Mouse (Mus musculus) thymus, adult 2 months (tissue): Measurements from ENCODE around the gene Serpinh1. TPM values are rescaled to one million over a fixed set of nuclear protein-coding genes. Genes with fewer than 3 reads are reported as not detected.

ENCODE experiments used
- DNase-seq: peaks from one replicate; pipeline ENCODE4 v3.0.0; 2021
- H3K27ac ChIP-seq: fragments of 200-500 bp; 2 replicates; pipeline ENCODE4 v1.5.1; 2012; ENCODE audit warnings: low read length, control low read depth; ENCODE audit not compliant: control insufficient read depth, insufficient read depth
- H3K27me3 ChIP-seq: fragments of 200-500 bp; 2 replicates; pipeline ENCODE4 v1.6.1; 2012; ENCODE audit warnings: mild to moderate bottlenecking, low read length, moderate library complexity, mixed read lengths; ENCODE audit not compliant: control insufficient read depth, insufficient read depth
- H3K36me3 ChIP-seq: fragments of 200-500 bp; 2 replicates; pipeline ENCODE4 v1.6.1; 2012; ENCODE audit warnings: mild to moderate bottlenecking, low read length, moderate library complexity; ENCODE audit not compliant: control insufficient read depth, insufficient read depth
- H3K4me1 ChIP-seq: fragments of 200-500 bp; replicated peaks from 2 replicates; pipeline ENCODE4 v1.6.1; 2012; ENCODE audit warnings: low read length; ENCODE audit not compliant: control insufficient read depth, insufficient read depth
- H3K4me3 ChIP-seq: fragments of 200-500 bp; 2 replicates; pipeline ENCODE4 v1.5.1; 2012; ENCODE audit warnings: mild to moderate bottlenecking, low read length, control low read depth, moderate library complexity; ENCODE audit not compliant: control insufficient read depth, insufficient read depth
- CTCF ChIP-seq: fragments of 200-500 bp; IDR thresholded peaks from 2 replicates; pipeline ENCODE4 v1.5.1; 2012; ENCODE audit warnings: mild to moderate bottlenecking, control low read depth, low read length, moderate library complexity, borderline replicate concordance; ENCODE audit not compliant: control insufficient read depth, poor library complexity, insufficient read depth; ENCODE audit errors: extremely low read depth
- POLR2A ChIP-seq: fragments of 200-500 bp; IDR thresholded peaks from 2 replicates; pipeline ENCODE4 v1.6.1; 2012; ENCODE audit warnings: mild to moderate bottlenecking, low read length, control low read depth, moderate library complexity; ENCODE audit not compliant: control insufficient read depth, poor library complexity, insufficient read depth; ENCODE audit errors: extremely low read depth
- WGBS: fragments of 180-500 bp; shearing (Covaris S2); methylation state at CpG from one replicate; pipeline ENCODE4 v1.1.7; 2018; 5-methylcytosine and 5-hydroxymethylcytosine counted together
- polyA plus RNA-seq: library from polyadenylated mRNA; depleted of rRNA; stranded (reverse); fragments of >200 nt; gene quantifications from 2 replicates; pipeline ENCODE4 v1.2.3, GENCODE M21; 2012

Gene Serpinh1
- polyA plus RNA-seq, 1 experiment: 66.1 TPM

GRCm38 (mm10) chr7:99322691-99323320, 30.2 kb downstream of the Serpinh1 start:
- TF ChIP-seq POLR2A (no peak), CTCF (no peak)
- H3K27ac ChIP-seq: no peak overlapping the region
- no peak overlapping the region for H3K4me3 ChIP-seq
- no peaks in the 10 kb centered on the region for H3K27me3 ChIP-seq
- DNase-seq: no peak
- peaks cover under 1% of the 10 kb centered on the region for H3K4me1 ChIP-seq
- no peaks in the 10 kb centered on the region for H3K36me3 ChIP-seq
- 95% methylated on average over 6 of the region's 6 CpGs for WGBS

- TF ChIP-seq POLR2A (no peak), CTCF (no peak)
- H3K4me3 ChIP-seq: no peak overlapping the region
- DNase-seq: no peak
- H3K4me1 ChIP-seq: peaks cover 4% of the 10 kb centered on the region
- no peak overlapping the region for H3K27ac ChIP-seq
- no peaks in the 10 kb centered on the region for H3K36me3 ChIP-seq
- H3K27me3 ChIP-seq: no peaks in the 10 kb centered on the region
- 53% methylated on average over 14 of the region's 14 CpGs for WGBS
These were observed 32.5 kb downstream of the Serpinh1 start for GRCm38 (mm10) chr7:99320524-99320923.

- TF ChIP-seq CTCF (no peak), POLR2A (no peak)
- DNase-seq: no peak
- Histone ChIP-seq H3K4me1 (peaks cover 4% of the 10 kb centered on the region), H3K36me3 (no peaks in the 10 kb centered on the region), H3K27me3 (no peaks in the 10 kb centered on the region), H3K27ac (no peak overlapping the region), H3K4me3 (no peak overlapping the region)
- 40% methylated on average over 7 of the region's 7 CpGs for WGBS
These were observed 35.6 kb downstream of the Serpinh1 start for GRCm38 (mm10) chr7:99317475-99317874.

GRCm38 (mm10) chr7:99316207-99316606, 36.8 kb downstream of the Serpinh1 start:
- Histone ChIP-seq H3K27ac (no peak overlapping the region), H3K27me3 (no peaks in the 10 kb centered on the region), H3K36me3 (no peaks in the 10 kb centered on the region), H3K4me3 (no peak overlapping the region), H3K4me1 (peaks cover 7% of the 10 kb centered on the region)
- no peak for DNase-seq
- 93% methylated on average over 7 of the region's 7 CpGs for WGBS
- TF ChIP-seq POLR2A: no peak
- TF ChIP-seq CTCF: no peak

- no peaks in the 10 kb centered on the region for H3K36me3 ChIP-seq
- no peak overlapping the region for H3K4me3 ChIP-seq
- no peak overlapping the region for H3K27ac ChIP-seq
- no peaks in the 10 kb centered on the region for H3K27me3 ChIP-seq
- no peak for DNase-seq
- H3K4me1 ChIP-seq: peaks cover 7% of the 10 kb centered on the region
- WGBS: 12% methylated on average over 4 of the region's 4 CpGs
- TF ChIP-seq POLR2A (no peak), CTCF (no peak)
These were observed 38.5 kb downstream of the Serpinh1 start for GRCm38 (mm10) chr7:99314565-99314964.

- no peak for DNase-seq
- Histone ChIP-seq H3K36me3 (no peaks in the 10 kb centered on the region), H3K27me3 (no peaks in the 10 kb centered on the region), H3K4me3 (no peak overlapping the region), H3K27ac (no peak overlapping the region), H3K4me1 (peaks cover 7% of the 10 kb centered on the region)
- TF ChIP-seq CTCF (no peak), POLR2A (no peak)
- WGBS: 93% methylated on average over 8 of the region's 8 CpGs
These were observed 39.8 kb downstream of the Serpinh1 start for GRCm38 (mm10) chr7:99313253-99313652.
